Mouse (Mus musculus): Measurements from ENCODE around the gene Prdm16.

Gene Prdm16

DNA sequence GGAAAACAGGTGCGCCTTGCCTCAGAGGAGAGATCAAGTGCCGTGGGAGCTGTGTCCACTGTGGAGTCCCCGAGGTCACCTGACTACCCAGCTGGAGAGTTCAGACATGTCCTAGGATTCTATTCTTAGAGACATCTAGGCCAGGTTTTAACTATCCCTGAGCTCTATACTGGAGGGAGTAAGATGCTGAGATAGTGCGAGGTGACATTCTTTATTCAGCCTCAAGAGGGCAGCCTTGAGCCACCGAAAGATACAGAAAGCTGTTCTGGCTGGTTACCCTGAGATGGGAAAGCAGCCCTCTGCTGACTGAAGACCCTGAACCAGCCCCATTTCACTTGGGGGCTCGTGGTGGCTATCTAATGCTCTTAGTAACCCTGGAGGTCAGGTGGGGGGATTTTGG lies 307.8 kb downstream of the Prdm16 start:
- DNase-seq, result peak; percentile 83 to 85

DNA sequence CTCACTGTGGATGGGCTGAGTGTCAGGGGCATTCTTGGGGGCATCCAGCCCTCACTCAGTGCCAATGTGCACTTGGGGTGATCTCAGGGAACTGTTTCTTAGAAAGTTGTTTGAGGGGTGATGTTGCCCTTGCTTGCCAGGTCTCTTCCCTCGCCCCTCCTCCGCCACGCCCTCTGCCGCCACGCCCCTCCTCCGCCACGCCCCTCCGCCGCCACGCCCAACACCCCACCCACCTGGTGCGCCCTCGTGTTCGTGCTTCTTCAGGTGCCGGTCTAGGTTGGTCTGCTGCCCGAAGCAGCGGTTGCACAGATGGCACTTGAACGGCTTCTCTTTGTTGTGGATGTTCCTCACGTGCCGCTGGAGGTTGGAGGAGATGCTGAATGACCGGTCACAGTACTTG lies 308.2 kb downstream of the Prdm16 start:
- DNase-seq, result peak; percentile 47 to 49

DNA sequence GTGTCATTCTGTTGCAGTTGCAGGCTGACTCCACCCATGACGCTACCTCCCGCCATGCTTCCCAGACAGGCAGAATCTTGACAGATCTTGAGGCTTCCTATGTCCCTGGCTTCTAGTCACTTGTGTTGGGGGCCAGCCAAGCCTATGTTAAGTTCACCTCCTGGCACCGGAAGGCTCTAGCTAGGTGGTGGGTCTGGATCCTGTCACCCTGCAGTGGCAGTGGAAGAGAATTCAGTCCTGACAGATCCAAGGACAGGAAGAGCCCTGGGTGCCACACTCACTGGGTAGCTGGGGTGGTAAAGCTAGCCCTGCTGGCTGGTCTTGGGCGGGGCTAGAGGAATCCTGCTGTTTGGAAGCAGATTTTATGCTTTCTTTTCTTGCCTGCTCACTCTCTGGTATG lies 311.3 kb downstream of the Prdm16 start:
- no peak for DNase-seq

DNA sequence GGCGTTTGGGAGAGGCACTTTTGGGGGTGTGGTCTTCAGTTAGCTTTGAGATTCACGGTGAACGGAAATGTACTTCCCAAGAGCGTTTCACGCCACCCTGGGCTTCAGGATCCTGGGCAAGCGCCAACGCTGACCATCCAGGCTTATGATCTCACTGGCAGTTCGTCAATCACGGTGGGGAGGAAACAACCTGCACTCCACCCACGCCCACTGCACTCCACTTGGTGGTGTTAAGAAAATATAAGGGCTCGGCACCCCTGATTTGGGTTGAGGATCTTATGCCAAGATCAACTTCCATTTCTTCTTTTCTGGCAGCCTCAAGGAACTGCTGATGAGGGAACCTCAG lies 323.1 kb downstream of the Prdm16 start:
- DNase-seq, result no peak

DNA sequence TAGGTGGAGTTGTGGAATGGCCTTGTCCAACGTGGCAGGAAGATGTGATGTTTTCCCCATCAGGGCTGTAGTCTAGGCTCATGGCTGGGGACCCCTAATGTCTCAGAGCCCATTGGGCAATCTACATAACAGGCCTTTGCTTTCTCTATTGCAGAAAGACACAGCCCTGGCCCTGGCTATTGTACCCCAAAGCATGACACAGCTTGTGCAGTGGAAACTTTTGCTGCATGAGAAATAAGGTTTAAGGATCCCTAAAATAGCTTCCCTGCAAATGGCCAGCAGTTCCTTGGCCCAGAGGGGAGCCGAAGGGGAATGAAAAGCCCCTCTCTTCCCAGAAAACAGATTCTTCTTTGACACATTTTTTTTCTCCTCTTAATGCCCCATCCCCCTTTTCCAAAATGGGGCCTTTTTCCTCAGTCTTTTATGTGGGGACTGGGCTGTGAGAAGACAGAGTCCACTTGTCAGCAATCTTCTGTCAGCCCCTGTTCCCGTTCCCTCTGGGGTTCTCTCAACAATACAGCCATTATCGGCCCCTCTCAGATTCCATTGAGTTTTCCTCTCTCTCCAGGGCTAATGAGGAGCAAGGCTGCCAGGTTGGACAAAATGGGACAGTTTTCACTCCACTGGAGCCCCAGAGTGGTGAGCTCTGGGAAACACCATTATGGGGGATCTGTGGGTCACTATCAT lies 323.6 kb downstream of the Prdm16 start:
- no peak for DNase-seq

DNA sequence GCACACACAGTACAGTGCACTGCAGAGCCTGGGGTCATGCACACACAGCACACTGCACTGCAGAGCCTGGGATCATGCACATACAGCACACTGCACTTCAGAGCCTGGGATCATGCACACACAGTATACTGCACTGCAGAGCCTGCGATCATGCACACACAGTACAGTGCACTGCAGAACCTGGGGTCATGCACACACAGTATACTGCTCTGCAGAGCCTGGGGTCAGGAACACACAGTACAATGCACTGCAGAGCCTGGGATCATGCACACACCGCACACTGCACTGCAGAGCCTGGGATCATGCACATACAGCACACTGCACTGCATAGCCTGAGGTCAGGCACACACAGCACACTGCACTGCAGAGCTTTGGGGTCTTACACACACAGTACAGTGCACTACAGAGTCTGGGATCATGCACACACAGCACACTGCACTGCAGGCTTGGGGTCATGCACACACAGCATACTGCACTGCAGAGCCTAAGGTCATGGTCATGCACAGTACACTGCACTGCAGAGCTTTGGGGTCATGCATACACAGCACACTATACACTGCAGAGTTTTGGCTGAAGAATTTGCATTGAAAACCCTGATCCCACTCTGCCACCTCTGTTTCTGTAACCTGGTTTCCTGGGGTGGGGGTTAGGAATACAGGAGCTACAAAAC lies 324.4 kb downstream of the Prdm16 start:
- no peak for DNase-seq

DNA sequence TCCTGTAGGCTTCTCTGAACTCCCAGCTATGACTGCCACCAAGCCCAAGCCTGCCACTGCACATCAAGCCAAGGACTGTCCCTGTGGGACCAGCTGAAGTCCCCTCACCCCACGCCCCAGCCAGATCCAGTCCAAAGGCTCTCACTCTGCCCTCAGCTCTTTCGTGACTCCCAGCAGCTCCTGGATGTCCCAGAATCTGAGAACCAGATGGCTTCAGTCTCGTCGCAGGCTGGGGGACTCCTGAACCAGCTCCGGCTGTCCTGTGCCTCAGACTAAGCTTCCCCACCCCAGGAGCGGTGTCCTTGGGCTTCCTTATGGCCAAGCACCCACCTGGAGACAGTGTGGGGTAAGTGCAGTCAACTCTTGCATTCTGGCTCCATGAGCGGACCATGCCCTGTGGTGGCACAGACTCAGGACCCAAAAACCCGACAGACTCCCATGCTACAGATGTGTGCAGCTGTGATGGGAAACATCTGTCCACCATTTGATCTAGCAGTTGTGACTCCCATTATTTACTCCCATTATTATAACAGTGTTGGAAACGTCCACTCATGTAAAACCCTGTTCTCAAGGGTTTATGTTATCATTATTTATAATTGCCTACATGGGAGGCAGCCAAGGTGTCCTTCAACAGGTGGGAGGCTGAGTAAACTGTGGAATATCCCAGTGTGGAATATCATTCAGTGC lies 326.0 kb downstream of the Prdm16 start:
- no peak for DNase-seq

DNA sequence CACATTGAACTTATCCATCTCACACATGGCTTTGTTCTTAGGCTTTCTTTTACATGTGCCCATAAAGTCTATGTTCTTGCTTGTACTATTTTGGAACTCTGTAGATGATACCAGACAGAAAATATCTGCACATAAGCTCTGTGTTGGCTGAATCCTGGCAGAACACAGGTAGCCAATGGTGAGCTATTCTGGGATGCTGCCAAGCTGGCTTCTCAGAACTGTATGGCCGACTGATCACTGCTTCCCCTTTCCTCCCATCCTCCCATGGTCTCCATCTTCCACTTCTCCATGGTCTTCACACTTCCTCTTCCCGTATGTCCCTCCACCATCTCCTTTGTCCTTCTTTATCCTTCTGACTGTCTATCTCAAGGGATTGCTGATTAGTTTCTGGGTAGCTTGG lies 327.5 kb downstream of the Prdm16 start:
- DNase-seq, result no peak

DNA sequence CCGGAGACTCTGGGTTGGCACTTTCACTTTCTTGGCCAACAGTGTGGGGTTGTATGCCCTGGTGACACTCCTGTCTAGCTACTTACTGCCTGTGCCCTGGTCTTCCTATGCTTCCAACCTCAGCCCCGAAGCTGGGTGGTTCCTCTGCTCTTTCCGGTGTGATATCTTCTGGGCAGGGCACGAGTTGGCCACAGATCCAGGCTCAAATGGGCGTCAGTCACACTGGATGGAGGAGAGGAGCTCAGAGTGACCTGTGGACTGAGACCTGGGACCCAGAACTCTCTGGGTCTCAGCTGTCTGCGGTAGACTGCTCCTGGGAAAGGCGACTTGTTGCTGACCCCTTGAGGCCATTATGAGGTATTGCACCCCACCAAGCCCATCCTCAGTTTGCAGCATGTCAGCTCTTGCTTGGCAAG lies 335.2 kb downstream of the Prdm16 start, which contains the start of gene Arhgef16:
Arhgef16 (minus strand) TSS at position 211 of the 416 bp plus-strand sequence.
- peak; percentile 59 to 73 for DNase-seq

DNA sequence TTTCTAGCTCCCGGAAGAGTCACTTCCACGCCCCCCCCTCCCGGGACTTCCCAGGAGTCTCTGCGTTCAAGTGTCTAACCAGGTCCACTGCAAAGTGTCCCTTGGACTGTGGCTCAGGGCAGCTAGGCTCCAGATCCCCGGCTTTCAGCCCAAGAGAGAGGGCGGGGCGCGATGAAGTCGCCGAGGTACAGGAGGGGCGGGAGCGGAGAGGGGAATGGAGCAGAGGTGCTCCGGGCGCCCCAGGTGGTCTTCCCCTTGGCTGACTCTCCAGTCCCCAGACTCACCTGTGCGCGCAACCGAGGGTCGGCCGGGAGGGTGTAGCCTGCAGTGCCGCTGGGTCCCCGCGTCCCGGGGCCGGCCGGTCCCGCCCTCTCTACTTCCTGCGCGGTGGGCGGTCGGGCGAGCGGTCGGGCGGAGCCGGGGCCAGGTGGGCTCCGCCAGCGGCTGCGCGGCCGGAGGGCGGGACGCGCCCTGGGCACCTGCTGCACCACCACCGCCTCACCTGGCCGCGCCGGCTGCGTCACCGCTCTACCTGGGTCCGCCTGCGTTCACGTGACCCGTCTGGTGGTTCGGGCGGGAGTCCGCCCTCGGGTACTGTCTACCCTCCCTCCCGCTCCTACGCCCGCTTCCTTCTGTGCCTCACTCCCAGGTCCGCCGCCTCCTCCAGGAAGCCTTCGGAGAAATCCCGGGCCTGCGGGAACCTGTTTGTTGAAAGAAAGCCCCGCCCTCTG lies 337.0 kb downstream of the Prdm16 start:
- peak; percentile 74 to 87 for DNase-seq

DNA sequence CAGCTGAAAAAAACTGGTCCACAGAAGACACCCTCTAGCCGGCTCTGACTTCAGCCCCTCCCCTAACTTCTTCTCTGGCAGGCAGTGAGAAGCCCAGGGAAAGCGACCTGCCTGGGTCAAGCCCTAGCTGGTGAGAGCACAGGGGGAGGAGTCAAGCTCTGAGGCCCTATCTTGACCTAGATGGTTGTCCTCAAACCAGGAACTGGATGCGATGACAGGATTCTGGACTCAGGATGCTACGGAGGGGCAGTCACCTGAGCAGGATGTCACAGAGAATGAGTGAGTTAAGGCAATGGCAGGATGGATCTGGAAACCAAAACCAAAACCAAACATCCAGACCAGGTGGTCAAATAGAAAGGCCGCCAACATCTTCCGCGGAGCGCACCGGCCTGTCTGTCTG lies 338.9 kb downstream of the Prdm16 start:
- peak; percentile 62 to 78 for DNase-seq

DNA sequence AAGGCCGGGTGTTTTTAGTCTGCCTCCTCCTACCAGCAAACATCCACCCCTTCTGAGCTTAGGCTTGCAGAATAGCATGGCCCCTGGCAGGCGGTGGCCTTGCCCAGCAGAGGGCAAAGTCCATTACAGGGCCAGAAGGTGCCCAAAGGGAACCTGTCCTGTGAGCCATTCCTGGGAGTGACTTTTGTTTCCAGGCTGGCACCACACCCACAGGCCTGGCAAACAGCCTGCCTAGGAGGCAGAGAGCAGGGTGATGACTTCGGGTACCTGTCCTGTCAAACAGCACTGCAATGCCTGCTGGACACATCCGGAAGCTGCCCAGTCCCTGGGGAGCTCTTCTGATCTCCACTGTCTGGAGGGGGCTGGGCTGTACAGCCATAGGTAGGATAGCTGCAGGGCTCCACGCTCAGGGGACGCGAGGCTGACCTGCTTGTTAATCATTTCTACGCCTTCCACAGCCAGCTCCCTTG lies 342.4 kb downstream of the Prdm16 start:
- DNase-seq, result peak; percentile 70 to 84

DNA sequence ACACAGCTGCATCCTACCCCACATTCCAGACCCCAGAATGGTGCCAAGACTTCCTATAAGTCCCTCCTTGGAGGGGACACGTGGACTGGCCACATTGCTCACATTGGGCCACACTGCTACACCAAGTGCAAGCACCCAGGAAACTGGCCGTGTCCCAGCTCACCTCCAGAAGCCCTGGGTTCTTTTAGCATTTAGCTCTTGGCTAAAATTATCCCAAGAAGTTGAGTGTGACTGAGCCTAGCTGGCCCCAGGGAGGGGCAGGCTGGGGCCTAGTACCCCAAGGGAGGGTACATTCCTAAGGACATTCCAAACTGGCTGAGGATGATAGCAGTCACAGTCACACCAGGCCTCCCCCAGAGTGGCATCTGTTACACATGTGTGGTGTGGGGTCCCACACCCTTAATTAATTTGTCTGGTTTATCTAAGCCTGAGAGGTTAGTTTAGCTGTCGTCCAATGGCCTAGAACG lies 342.9 kb downstream of the Prdm16 start:
- DNase-seq, result peak; percentile 28 to 61

DNA sequence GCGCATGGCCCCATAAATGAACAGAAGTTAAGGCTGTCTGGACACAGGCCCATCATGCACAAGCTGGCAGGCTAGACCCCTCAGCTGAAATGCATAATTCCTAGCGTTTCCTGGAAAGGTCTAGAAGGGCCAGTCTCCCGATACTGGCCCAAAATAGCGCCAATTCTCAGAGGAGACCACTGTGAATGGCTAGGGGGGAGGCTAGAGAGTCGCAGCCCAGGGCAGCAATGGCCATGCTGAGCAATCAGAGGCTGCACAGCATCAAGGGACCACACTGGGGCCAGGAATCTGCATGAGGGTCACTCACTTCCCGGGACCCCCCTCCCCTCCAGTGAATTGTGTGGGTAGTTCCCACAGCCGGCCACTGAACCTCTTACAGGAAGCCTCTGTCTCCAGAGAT lies 353.0 kb downstream of the Prdm16 start:
- no peak for DNase-seq

DNA sequence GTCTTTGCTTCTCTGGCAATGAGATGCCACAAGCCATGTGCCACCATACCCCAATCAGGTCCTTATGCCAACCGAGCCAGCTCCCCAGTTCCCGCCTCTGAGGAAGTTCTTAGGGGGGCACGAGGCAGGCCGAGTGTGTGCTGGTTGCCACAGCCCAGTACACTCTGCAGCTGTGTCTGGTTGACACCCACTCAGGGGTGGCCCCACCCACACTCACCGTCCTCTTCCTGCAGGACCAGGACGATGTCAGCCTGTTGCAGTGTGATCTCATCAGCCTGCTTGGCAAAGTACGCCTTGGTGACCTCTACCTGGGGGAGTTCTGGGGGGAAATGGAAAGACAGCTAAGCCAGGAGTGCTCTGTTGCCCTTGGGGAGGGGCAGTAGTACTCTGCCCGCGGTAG lies 357.2 kb downstream of the Prdm16 start:
- DNase-seq, result peak; percentile 40 to 41

DNA sequence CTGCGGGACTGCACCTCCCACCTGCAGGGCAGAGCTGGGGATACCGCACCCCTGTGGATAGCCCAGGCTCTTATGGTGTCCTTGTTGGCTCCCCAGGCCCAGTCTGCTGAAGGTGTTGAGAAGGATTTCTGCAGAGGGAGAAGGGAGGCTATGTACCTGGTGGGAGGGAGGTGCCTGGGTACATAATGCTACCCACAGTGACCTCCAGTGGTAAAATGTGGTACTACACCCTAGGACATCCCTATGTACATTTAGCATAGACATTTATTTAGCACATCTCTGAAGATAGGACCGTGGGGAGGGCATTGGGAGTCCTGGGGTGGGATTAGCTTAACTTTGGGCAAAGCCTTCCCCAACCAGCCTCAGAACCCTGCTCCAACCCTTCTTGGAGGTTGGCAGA lies 363.7 kb downstream of the Prdm16 start:
- DNase-seq, result peak; percentile 63 to 70

DNA sequence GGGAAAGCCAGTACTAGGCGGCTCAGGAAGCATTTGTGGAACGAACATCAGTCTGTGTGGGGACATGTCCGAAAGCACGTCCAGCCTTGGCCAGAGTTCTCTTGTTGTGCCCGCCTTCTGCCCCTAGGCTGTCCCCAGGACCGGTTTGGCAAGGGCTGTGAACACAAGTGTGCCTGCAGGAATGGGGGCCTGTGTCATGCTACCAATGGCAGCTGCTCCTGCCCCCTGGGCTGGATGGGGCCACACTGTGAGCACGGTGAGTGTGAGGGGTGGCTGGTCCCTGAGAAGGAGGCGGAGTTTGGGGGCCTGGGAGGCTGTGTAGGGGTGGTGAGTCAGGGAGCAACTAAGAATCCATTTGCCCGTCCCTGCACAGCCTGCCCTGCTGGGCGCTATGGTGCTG lies 367.2 kb downstream of the Prdm16 start:
- peak; percentile 54 to 74 for DNase-seq

DNA sequence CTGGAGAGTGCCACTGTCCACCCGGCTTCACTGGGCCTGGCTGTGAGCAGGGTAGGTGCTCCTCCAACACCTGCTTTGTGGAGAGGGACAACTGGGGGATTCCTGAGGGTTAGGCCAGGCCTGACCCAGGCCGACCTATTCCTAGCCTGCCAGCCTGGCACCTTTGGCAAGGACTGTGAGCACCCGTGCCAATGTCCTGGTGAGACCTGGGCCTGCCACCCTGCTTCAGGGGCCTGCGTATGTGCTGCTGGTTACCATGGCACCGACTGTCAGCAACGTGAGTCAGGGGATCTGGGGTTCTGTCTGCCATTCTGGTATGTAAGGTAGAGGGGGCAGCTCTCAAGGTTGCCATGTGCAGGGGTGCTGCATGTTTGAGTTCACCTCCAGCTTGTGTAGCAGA lies 369.2 kb downstream of the Prdm16 start:
- DNase-seq, result no peak
